ENCODE assay signal across 24 mouse cellular contexts in the genomic region with DNA sequence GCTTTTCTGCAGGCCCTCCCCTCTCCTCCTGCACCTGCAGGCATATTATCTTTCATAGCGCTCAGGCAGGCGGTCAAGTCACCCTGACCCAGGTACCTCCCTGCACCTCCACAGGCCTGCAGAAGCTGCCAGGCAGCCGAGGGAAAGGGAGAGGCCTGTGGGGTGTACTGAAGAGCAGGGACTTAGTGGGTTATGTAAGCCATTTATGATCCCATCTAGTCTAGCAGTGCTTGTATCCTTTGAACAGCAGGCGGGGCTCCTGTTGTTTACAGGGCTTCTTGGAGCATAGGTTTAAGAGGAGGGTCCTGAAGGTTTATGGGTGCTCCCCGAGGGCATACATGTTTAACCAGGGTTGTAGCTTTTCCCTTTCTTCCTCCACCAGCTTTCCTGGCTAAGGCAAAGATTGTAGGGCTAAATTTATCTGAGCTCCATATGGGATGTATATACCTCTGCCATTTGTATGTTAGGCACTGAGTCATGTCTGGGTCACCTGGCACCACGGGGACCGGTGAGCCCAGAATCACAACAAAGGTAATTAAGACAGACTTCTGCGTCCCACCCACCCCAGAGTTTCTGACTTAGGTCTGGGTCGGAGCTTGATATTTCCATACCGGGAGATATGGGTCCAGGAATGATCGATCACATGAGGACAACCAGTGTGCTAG.
DNase-seq lines count a peak whose midpoint lies in the region; ATAC-seq and TF ChIP-seq lines count a peak whose summit lies in the region.
"Had no signal": no experiment of that assay in that cellular context is flagged by ENCODE, and none has a peak within 500 bp of the region (broad histone marks: within the 10 kb centered on the region; RNA-seq: fewer than 3 reads in every experiment).

No protein-coding gene starts in this region.

- DNase-seq in forebrain, postnatal 0 days, result no peak
- no peak for DNase-seq in forebrain, embryonic 14.5 days (ENCODE audit: low spot score)
- DNase-seq in ovary, postnatal 36 days (ENCODE audit: low spot score), result peak; percentile 68
- no peak for DNase-seq in ovary, postnatal 10 days (ENCODE audit: low spot score)
- DNase-seq in cerebellum, postnatal 14 days, result peak; percentile 17 to 47
- DNase-seq in gastrocnemius, postnatal 4 days (ENCODE audit: low spot score in 2 of 2), result no peak
- DNase-seq in heart, postnatal 10 days, result no peak
- DNase-seq: adrenal gland, adult 2 months; heart, adult 11 months; kidney, adult 2 months; kidney, postnatal 10 days; liver, postnatal 0 days; thymus, postnatal 14 days had no signal

- H3K36me3 ChIP-seq in forebrain, postnatal 0 days (ENCODE audit: insufficient read depth), result no peaks in the 10 kb centered on the region; the same call in 1 of the 2 replicates
- no peaks in the 10 kb centered on the region for H3K36me3 ChIP-seq in forebrain, embryonic 14.5 days (ENCODE audit: control insufficient read depth, insufficient read depth, low read length)
- H3K36me3 ChIP-seq in intestine, postnatal 0 days (ENCODE audit: control insufficient read depth, insufficient read depth), result no peaks in the 10 kb centered on the region
- H3K36me3 ChIP-seq: embryonic facial prominence, embryonic 13.5 days; hindbrain, embryonic 10.5 days; limb, embryonic 12.5 days; midbrain, embryonic 15.5 days had no signal

- H3K9me3 ChIP-seq in forebrain, postnatal 0 days (ENCODE audit: low read length), result no peaks in the 10 kb centered on the region
- no peaks in the 10 kb centered on the region for H3K9me3 ChIP-seq in forebrain, embryonic 14.5 days (replicated peaks; ENCODE audit: control insufficient read depth, low read length)
- H3K9me3 ChIP-seq in intestine, postnatal 0 days (ENCODE audit: control insufficient read depth), result no peaks in the 10 kb centered on the region
- H3K9me3 ChIP-seq: embryonic facial prominence, embryonic 13.5 days; hindbrain, embryonic 10.5 days; limb, embryonic 12.5 days; midbrain, embryonic 15.5 days had no signal

- H3K9ac ChIP-seq in forebrain, postnatal 0 days, result no peak overlapping the region
- no peak overlapping the region for H3K9ac ChIP-seq in forebrain, embryonic 14.5 days (ENCODE audit: low read length)
- no peak overlapping the region for H3K9ac ChIP-seq in intestine, postnatal 0 days (ENCODE audit: low read depth, low read length)
- H3K9ac ChIP-seq: embryonic facial prominence, embryonic 13.5 days; limb, embryonic 12.5 days; liver, postnatal 0 days; midbrain, embryonic 15.5 days had no signal

- 87% methylated on average over 11 of the region's 11 CpGs for WGBS in forebrain, postnatal 0 days
- WGBS in forebrain, embryonic 14.5 days, result 91% methylated on average over 11 of the region's 11 CpGs
- WGBS in intestine, postnatal 0 days, result 70% methylated on average over 11 of the region's 11 CpGs

- TF ChIP-seq CTCF in forebrain, postnatal 0 days (IDR thresholded peaks at IDR 0.05; ENCODE audit: low read depth), result no peak
- TF ChIP-seq CTCF in intestine, postnatal 0 days (IDR thresholded peaks at IDR 0.05; ENCODE audit: low read depth), result peak; percentile 21; the same call in 1 of the 2 replicates

- no peak overlapping the region for H3K4me2 ChIP-seq in forebrain, postnatal 0 days (ENCODE audit: low read depth)
- H3K4me2 ChIP-seq in forebrain, embryonic 14.5 days (ENCODE audit: low read length), result no peak overlapping the region
- H3K4me2 ChIP-seq in intestine, postnatal 0 days (replicated peaks; ENCODE audit: low read depth), result no peak overlapping the region
- H3K4me2 ChIP-seq: embryonic facial prominence, embryonic 13.5 days; heart, embryonic 11.5 days; limb, embryonic 12.5 days; liver, embryonic 11.5 days; midbrain, embryonic 15.5 days had no signal

- ATAC-seq in forebrain, postnatal 0 days, result no peak
- no peak for ATAC-seq in forebrain, embryonic 14.5 days
- no peak for ATAC-seq in intestine, postnatal 0 days
- ATAC-seq: forebrain, embryonic 16.5 days; hindbrain, postnatal 0 days; liver, postnatal 0 days; lung, postnatal 0 days; midbrain, embryonic 15.5 days had no signal

- no peak overlapping the region for H3K4me3 ChIP-seq in forebrain, postnatal 0 days (ENCODE audit: low read depth, low read length)
- no peak overlapping the region for H3K4me3 ChIP-seq in forebrain, embryonic 14.5 days (ENCODE audit: low read depth, low read length)
- no peak overlapping the region for H3K4me3 ChIP-seq in intestine, postnatal 0 days (ENCODE audit: low read depth, low read length)
- H3K4me3 ChIP-seq: embryonic facial prominence, embryonic 13.5 days; hindbrain, embryonic 10.5 days; limb, embryonic 12.5 days; midbrain, embryonic 15.5 days had no signal

- H3K4me1 ChIP-seq in forebrain, postnatal 0 days (ENCODE audit: insufficient read depth), result peaks cover 7% of the 10 kb centered on the region; the same call in 1 of the 2 replicates
- peaks cover 9% of the 10 kb centered on the region for H3K4me1 ChIP-seq in forebrain, embryonic 14.5 days (ENCODE audit: control insufficient read depth, insufficient read depth, low read length)
- H3K4me1 ChIP-seq in intestine, postnatal 0 days (replicated peaks; ENCODE audit: control insufficient read depth, insufficient read depth, low read length), result no peaks in the 10 kb centered on the region

- no peaks in the 10 kb centered on the region for H3K27me3 ChIP-seq in forebrain, postnatal 0 days (ENCODE audit: insufficient read depth, low read length)
- H3K27me3 ChIP-seq in forebrain, embryonic 14.5 days (replicated peaks; ENCODE audit: control insufficient read depth, insufficient read depth, low read length), result no peaks in the 10 kb centered on the region
- H3K27me3 ChIP-seq in intestine, postnatal 0 days (replicated peaks; ENCODE audit: control insufficient read depth, insufficient read depth, low read length), result no peaks in the 10 kb centered on the region
- H3K27me3 ChIP-seq: embryonic facial prominence, embryonic 13.5 days; limb, embryonic 12.5 days; midbrain, embryonic 15.5 days had no signal

- H3K27ac ChIP-seq in forebrain, postnatal 0 days (ENCODE audit: low read depth, low read length), result 0 out of 2 replicates have a peak overlapping the region, but pooled peaks have one; percentile 10
- H3K27ac ChIP-seq in forebrain, embryonic 14.5 days (ENCODE audit: low read depth, low read length), result no peak overlapping the region
- no peak overlapping the region for H3K27ac ChIP-seq in intestine, postnatal 0 days (ENCODE audit: low read depth, low read length)
- H3K27ac ChIP-seq: embryonic facial prominence, embryonic 13.5 days; hindbrain, embryonic 10.5 days; hindbrain, postnatal 0 days; limb, embryonic 12.5 days; macrophage; midbrain, embryonic 15.5 days had no signal

- intact Hi-C loops in heart, postnatal 10 days (cut with DNase I), result no loop called here

Comparison
In these comparisons a context has a peak if more than half of its experiments do, and no peak if none do; other contexts are left out.
1. DNase-seq: peak in ovary, postnatal 36 days (single experiment) and cerebellum, postnatal 14 days (2 of 2); none in forebrain, postnatal 0 days (single experiment), forebrain, embryonic 14.5 days (single experiment), ovary, postnatal 10 days (single experiment), gastrocnemius, postnatal 4 days (0 of 2) and heart, postnatal 10 days (0 of 2).